Mouse (Mus musculus): Measurements from ENCODE around the gene Dync1i1.

DNA sequence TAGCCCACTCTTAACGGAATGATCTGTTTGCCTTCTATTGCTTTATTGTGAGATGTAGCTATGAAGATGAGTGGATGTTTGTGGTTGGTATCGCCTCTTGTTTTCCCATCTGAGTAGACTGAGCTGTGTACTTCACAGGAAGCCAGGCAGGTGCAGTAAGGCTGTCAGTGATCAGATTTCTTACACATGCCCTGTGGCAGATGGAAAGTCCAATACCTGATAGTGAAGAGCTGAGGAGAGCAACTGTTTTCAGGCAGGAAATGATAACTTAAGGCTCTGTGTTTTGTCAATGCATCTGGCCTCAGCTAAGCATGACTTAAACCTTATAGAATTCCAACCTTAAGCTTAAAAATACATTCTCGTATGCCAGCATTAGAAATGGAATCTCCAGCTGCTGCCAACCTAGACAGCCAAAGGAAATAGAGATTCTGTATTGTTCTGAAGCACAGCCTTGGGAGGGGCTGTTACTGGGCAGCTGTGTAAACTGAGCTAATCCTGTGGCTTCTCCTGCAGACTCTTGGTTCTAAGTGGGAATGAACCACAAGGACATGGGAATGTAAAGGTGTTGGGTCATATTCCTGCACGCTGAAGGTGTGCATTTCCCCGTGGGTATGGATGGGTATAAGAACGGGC lies 24.8 kb downstream of the Dync1i1 start:
- TF ChIP-seq CTCF (IDR thresholded peaks at IDR 0.05; ENCODE audit: low read depth) (no peak), EP300 (optimal IDR thresholded peaks at IDR 0.05) (no peak)
